Mouse (Mus musculus): ENCODE data around the gene D1Ertd622e.
"Not testable (repeated sequence)": the region's sequence is repeated elsewhere in the genome, so short reads cannot be mapped to it uniquely, and the experiment has no call there.

Gene D1Ertd622e

DNA sequence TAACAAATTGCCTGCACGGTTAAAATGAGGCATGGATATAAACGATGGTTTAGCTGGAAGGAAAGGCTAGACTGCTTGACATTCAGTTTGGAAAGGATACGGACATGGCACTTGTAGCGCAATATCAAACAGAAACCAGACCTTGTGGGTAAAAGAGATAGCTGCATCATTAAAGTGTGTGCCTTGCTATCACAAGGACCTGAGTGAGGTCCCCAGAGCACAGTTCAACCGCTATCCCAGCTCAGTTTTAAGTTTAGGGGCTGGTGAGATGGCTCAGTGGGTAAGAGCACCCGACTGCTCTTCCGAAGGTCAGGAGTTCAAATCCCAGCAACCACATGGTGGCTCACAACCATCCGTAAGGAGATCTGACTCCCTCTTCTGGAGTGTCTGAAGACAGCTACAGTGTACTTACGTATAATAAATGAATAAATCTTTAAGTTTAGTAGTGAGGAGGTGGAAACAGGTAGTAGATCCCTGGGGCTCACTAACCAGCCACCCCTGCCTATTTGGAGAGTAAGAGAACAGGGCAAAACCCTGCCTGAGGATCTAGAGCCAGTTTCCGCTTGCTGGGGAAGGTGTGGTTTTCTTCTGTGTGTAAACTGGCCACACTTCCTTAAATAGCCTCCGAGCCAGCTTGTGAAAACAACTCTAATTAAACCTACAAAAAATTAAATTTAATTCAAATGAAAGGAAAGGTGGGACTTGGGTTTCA is 29.2 kb downstream of the D1Ertd622e start:
- DNase-seq, result no peak

- no peak for DNase-seq
Measured at GRCm38 (mm10) chr1:97631843-97632470, 29.9 kb downstream of the D1Ertd622e start.

GRCm38 (mm10) chr1:97630146-97630545 is 31.7 kb downstream of the D1Ertd622e start:
- DNase-seq, result no peak

GRCm38 (mm10) chr1:97628859-97629258 is 33.0 kb downstream of the D1Ertd622e start:
- DNase-seq, result no peak

DNA sequence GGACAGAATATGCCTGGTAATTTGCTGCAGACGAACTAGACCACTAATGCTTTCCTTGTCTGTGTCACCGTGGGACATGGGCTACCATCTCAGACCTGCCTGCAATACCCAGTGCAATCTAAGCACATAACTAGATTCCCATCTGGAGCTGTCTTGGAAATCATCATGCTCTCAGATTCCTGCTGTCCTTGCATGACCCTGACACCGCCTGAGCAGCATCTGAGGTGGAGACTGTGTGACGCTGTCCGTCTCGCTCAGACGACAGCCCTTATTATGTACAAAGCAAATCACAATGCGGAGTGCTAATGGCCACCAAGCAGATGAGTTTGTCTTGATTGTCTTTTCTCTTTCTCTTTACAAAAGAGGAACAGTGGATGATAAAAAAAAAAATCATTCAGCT is 33.9 kb downstream of the D1Ertd622e start:
- no peak for DNase-seq

GRCm38 (mm10) chr1:97625427-97625826 is 36.4 kb downstream of the D1Ertd622e start:
- no peak for DNase-seq

DNA sequence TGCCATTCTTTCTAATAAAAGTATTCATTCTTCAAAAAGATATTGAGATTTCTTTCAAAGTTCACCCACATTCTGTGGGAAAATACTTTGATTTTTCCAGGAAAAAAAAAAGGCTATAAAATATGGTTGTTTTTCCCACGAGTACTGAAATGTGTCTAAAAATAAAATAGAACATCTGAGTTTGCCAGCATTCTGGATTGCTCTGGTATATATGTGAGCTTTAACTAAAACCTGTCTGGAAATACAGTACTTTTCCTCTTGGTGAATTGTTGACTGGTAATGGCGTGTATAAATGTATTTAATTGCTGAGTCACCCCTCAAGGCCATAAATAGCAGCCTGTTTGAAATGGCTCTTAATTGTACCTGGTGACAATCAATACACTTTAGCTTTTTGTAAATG is 37.5 kb downstream of the D1Ertd622e start:
- DNase-seq, result no peak

GRCm38 (mm10) chr1:97623214-97623856 is 38.5 kb downstream of the D1Ertd622e start:
- no peak for DNase-seq

DNA sequence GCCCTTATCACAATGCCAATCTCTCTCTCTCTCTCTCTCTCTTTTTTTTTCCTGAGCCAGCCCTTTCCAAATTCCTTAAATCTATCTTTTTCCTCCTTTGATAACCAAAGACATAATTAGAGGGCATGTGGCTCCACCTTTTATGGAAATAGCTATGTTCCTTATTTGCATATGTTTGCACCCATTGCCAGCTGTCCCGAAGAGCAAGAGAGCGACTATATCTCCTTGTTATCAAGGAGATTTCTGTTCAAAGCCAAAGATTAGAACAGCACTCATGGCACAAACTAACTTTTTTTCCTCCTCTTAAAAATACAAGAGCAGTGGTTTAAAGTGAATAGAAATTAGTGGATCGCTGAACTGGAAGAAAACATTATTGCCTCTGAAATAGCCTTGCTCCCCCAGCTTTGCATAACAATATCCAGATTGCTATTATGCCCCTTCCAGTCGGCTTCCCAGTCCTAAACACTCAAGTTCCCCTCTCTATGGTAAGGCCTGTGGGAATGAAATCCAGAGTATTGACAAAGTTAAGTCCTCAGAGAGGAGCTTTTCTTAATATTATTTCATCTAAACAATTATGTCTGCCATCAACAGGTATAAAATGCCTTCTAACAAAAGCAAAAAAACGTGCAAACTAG is 39.2 kb downstream of the D1Ertd622e start:
- DNase-seq, result no peak

DNA sequence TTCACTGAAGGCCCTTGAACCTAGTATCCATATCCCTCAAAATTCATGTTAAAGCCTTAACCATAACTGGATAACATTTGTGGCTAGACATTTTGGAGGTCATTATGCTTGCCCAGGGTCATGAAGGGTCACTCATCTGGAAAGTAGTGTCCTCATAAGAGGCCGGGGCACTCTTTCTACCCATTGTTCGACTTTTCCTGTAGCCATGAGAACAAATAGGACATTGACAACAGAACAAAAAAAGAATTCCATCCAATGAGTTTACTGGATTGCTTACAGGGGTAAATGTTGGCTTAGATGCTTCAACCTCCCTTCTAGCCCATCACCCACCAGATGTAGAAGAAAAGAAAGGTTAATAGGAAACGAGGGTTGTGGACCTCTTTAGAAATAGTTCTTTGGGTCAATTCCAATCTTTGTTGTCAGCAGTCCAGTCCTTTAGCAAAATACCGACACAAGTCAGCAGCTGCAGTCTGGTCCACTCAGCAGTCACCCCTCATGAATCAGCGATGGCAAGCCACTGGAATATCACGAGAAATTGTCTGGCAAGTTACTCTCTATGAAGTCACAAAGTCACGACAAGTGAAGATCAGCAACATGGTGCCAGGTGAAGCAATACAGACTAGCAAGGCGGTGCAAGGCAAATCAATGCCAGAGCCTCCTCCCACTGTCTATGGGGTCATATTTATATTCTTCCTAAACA is 42.1 kb downstream of the D1Ertd622e start:
- no peak for DNase-seq

- no peak for DNase-seq
Measured at GRCm38 (mm10) chr1:97615525-97615924, 46.3 kb downstream of the D1Ertd622e start.

DNA sequence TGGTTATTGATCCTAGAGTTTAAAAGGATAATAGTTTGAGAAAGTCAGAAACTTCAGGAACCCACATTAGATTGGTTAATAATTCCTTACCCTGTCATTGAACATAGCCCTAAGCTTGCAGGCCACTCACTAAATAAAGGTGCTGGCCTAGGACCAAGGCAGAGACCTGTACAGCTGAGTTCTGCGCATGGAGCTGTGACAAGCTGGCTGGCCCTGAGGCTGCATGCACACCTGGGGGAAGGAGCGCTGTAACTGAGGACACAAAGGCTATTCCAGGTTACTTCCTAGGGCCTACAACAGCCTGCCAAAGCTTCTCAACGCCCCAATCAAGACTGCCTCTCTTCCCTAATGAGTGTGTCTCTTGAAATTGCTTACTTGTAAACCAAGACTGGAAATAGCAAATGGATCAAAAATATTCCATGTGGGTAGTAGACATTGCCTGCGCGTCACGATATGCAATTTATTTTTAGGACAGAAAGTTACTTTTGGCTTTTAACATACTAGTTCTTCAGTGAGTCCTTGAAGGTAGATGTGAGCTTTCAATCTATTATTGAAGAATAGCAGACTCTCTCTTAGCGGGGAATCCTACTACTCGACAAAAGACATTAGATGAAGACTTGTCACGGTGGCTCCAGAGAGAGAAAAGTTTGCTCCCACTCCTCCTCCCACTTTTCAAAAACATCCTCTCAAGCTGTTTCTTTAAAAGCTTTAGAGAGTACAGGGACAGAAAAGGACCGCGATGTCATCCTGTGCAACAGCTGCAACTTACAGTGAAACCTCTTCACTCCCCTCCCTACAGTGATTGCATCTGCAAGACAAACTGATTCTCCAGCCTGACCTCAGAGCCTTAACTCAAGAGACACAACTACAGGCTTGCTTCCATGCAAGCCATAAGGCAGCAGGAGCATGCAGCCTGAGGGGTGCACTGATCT is 47.1 kb downstream of the D1Ertd622e start:
- no peak for DNase-seq

GRCm38 (mm10) chr1:97611747-97612146 is 50.1 kb downstream of the D1Ertd622e start:
- no peak for DNase-seq

GRCm38 (mm10) chr1:97603361-97603760 is 58.5 kb downstream of the D1Ertd622e start:
- no peak for DNase-seq

DNA sequence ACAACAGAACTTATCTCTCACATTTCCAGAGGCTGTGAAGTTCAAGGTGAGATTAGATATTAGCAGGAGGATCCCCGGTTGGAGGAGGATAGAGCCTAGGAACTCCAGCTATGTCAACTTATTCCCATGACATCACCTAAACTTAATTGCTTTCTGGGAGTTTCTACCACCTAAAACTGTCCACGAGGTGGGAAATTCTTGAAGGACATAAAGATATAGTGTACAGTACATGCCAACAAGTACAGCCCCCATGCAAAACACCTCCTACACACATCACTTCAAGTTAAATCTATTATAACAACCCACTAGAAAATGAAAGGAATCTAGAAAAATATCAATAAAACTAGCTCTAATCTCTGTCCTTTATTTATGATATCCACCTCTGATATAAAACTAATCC is 61.5 kb downstream of the D1Ertd622e start:
- DNase-seq, result no peak

DNA sequence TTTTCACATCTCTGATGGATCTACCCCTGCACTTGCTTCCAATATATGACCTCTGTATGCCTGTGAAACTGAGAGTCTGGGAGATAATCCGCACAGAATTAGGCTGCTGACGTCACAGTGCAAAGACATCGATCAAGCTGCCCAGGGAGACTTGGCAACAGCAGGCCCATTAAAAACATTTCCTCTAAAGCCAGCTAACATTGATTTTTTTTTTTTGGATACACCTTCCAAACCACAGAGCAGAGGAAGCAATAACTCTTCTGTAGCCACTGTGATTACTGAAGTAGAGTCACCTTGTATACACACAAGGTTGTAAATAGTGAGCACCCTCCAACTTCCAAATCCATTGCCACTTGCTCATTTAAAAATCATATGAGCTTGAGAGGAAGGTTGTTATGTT is 62.8 kb downstream of the D1Ertd622e start:
- DNase-seq, result no peak

GRCm38 (mm10) chr1:97588561-97588960 is 73.3 kb downstream of the D1Ertd622e start:
- DNase-seq, result peak; percentile 21

GRCm38 (mm10) chr1:97585106-97585505 is 76.8 kb downstream of the D1Ertd622e start:
- DNase-seq, result no peak

DNA sequence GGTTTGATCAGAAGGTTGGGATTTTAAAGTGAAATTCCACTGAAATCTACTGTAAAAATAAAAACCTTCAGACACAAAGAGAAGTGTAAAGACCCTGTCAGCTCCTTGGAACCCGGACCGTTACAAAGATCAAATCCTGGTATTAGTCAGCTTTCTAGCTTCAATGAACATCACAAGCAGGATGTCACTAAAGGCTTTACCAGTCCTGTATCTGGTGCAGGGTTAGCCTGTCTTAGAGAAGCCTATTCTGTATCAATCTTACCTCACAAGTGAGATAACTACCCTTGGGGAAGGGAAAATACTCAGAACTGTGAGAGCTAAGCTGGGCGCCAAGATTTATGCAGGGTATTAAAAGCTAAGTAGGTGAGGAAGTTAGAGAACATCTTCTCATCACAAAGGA is 77.7 kb downstream of the D1Ertd622e start:
- no peak for DNase-seq

- DNase-seq, result no peak
Measured at GRCm38 (mm10) chr1:97583085-97583484, 78.8 kb downstream of the D1Ertd622e start.

DNA sequence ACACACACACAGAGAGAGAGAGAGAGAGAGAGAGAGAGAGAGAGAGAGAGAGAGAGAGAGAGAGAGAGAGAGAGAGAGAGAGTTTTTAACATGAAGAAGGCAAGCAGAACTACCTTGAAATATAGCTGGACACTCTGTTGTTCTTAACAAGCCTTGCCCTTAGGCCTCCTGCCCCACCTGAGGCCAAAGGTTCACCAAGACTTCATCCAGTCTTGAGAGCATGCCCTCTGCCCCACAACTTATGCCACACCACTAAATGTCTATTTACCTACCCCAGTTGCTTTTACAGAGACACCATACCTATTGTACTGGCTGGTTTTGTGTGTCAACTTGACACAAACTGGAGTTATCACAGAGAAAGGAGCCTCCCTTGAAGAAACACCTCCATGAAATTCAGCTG is 81.2 kb downstream of the D1Ertd622e start:
- not testable (repeated sequence) for DNase-seq

- DNase-seq, result no peak
Measured at GRCm38 (mm10) chr1:97580270-97580669, 81.6 kb downstream of the D1Ertd622e start.
